Mouse (Mus musculus): Measurements from ENCODE around the gene Zfp536. TPM values are rescaled to one million over a fixed set of nuclear protein-coding genes. Genes with fewer than 3 reads are reported as not detected.

The Zfp536 gene
- polyA plus RNA-seq, 1 experiment from 2014 or later: 9.2 TPM

DNA sequence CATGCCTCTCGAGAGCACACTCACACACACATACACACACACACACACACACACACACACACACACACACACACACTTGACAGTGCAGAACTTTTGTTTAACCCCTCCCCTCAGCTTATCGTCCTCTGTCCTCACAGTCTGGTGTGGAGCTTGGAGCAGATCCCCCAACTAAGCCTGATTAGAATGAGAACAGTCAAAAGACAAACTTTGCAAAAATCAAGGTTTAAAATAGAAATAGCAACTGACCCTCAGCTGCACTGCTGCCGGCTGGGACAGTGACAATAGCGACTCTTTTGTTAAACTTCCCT lies 37.1 kb downstream of the Zfp536 start:
- H3K9me3 ChIP-seq (ENCODE audit: control insufficient read depth, low read length): no peaks in the 10 kb centered on the region
- no peak overlapping the region for H3K4me2 ChIP-seq (replicated peaks; ENCODE audit: low read depth, low read length)
- WGBS: 46% methylated on average over 4 of the region's 4 CpGs
- no peaks in the 10 kb centered on the region for H3K27me3 ChIP-seq (ENCODE audit: control insufficient read depth, insufficient read depth, low read length)
- H3K4me3 ChIP-seq (ENCODE audit: low read length): no peak overlapping the region
- peaks cover 4% of the 10 kb centered on the region; the same call in 1 of the 2 replicates for H3K4me1 ChIP-seq (ENCODE audit: control insufficient read depth, insufficient read depth, low read length)
- H3K9ac ChIP-seq (ENCODE audit: low read depth, low read length): no peak overlapping the region
- no peak overlapping the region for H3K27ac ChIP-seq (ENCODE audit: low read depth, low read length)
- no peaks in the 10 kb centered on the region for H3K36me3 ChIP-seq (ENCODE audit: control insufficient read depth, insufficient read depth, low read length)
- no peak for ATAC-seq (ENCODE audit: low FRiP score, low TSS enrichment)

DNA sequence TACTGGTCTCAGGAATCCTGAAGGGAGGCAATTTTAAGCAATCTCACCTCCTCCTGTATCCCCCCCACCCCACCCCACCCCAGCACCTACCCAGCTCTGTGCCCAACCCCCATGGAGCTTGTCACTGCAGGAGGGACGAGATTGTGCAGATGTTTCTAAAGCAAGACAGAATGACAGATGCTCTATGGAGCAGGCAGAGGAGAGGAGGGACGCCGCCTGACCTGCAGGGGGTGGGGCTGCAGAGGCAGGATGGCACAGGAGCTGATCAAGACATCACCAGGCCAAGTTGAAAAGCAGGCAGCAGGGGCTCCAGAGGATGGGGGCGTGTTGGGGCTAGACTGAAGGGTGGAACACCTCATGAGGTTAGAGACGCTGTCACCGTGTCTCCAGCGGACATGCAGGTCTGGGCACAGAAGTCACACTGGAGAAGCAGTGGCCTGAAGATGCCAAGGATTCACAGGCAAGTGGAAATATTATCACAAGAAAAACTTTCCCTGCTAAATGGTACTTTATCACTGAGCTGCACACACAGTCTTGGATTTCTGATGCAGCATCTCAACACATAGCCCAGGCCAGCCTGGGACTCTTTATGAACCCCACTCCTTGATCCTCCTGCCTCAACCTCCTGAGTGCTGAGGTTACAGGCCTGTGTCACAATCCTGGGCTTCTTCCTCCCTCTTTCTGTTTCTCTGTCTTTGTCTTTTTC lies 37.6 kb downstream of the Zfp536 start:
- H3K27ac ChIP-seq (ENCODE audit: low read depth, low read length): no peak overlapping the region
- ATAC-seq (ENCODE audit: low FRiP score, low TSS enrichment): no peak
- no peaks in the 10 kb centered on the region for H3K36me3 ChIP-seq (ENCODE audit: control insufficient read depth, insufficient read depth, low read length)
- H3K9ac ChIP-seq (ENCODE audit: low read depth, low read length): no peak overlapping the region
- H3K4me3 ChIP-seq (ENCODE audit: low read length): no peak overlapping the region
- H3K4me2 ChIP-seq (replicated peaks; ENCODE audit: low read depth, low read length): no peak overlapping the region
- peaks cover 4% of the 10 kb centered on the region; the same call in 1 of the 2 replicates for H3K4me1 ChIP-seq (ENCODE audit: control insufficient read depth, insufficient read depth, low read length)
- 47% methylated on average over 7 of the region's 7 CpGs for WGBS
- no peaks in the 10 kb centered on the region for H3K9me3 ChIP-seq (ENCODE audit: control insufficient read depth, low read length)
- H3K27me3 ChIP-seq (ENCODE audit: control insufficient read depth, insufficient read depth, low read length): no peaks in the 10 kb centered on the region

DNA sequence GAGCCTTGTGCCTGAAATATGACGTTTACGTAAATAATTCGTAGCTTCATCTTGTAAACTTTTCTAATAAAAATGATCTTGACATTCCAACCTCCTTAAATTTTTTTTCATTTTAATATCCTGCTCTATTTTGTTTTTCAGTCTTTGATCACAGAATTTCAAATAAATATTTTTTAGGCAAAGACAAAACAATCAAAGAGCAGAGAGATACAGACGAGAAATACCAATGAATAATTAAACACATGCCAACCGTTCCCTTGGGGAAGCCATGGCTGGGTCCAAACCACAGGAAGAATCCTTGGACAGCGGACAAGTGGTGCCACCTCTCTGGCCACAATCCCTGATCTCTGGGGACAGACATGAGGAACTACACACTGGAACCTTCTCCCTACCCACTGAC lies 38.3 kb downstream of the Zfp536 start:
- Histone ChIP-seq H3K36me3 (ENCODE audit: control insufficient read depth, insufficient read depth, low read length) (no peaks in the 10 kb centered on the region), H3K27ac (ENCODE audit: low read depth, low read length) (no peak overlapping the region), H3K4me1 (ENCODE audit: control insufficient read depth, insufficient read depth, low read length) (peaks cover 4% of the 10 kb centered on the region; the same call in 1 of the 2 replicates), H3K4me3 (ENCODE audit: low read length) (no peak overlapping the region), H3K27me3 (ENCODE audit: control insufficient read depth, insufficient read depth, low read length) (no peaks in the 10 kb centered on the region), H3K9me3 (ENCODE audit: control insufficient read depth, low read length) (no peaks in the 10 kb centered on the region), H3K9ac (ENCODE audit: low read depth, low read length) (no peak overlapping the region), H3K4me2 (replicated peaks; ENCODE audit: low read depth, low read length) (no peak overlapping the region)
- no peak for ATAC-seq (ENCODE audit: low FRiP score, low TSS enrichment)
- 84% methylated on average over 6 of the region's 6 CpGs for WGBS

DNA sequence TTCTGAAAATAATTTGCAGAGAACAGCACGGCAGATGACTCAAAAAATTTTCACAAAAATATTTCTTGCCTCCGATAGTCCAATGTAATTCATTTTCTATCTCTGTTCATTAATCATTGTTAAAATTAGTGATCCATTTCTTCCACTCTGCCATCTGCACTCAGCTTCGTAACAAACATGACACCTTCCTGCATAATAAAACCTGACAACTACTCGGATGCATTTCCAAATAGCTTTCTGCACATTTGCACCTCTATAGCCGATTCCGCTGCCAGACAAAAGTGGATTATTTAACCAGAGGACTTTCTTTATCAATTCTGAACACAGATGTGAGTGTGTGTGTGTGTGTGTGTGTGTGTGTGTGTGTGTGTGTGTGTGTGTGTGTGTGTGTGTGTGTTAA lies 38.9 kb downstream of the Zfp536 start:
- WGBS: 56% methylated on average over 6 of the region's 6 CpGs
- no peaks in the 10 kb centered on the region for H3K36me3 ChIP-seq (ENCODE audit: control insufficient read depth, insufficient read depth, low read length)

DNA sequence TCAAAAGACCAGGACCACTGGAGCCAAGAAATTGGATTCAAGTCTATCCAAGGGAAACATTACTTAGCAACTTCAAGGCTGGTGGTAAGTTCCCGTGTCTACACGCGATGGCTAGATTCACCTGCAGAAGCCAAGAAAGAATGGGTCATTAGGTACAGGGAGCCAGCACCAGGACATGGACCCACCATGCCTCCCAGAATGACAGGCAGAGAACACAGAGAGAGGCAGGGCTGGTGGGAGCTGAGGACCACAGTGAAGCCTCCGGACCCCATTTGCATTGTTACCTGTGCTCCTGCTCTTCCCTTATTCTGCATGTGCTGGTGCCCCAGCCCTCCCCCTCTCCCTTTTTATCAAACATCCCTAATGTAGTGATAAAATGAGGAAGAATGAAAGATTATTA lies 39.4 kb downstream of the Zfp536 start:
- Histone ChIP-seq H3K9me3 (ENCODE audit: control insufficient read depth, low read length) (no peaks in the 10 kb centered on the region), H3K4me2 (replicated peaks; ENCODE audit: low read depth, low read length) (no peak overlapping the region), H3K36me3 (ENCODE audit: control insufficient read depth, insufficient read depth, low read length) (no peaks in the 10 kb centered on the region), H3K4me3 (ENCODE audit: low read length) (no peak overlapping the region), H3K27me3 (ENCODE audit: control insufficient read depth, insufficient read depth, low read length) (no peaks in the 10 kb centered on the region), H3K9ac (ENCODE audit: low read depth, low read length) (no peak overlapping the region), H3K27ac (ENCODE audit: low read depth, low read length) (no peak overlapping the region), H3K4me1 (ENCODE audit: control insufficient read depth, insufficient read depth, low read length) (peaks cover 4% of the 10 kb centered on the region; the same call in 1 of the 2 replicates)
- no peak for ATAC-seq (ENCODE audit: low FRiP score, low TSS enrichment)
- WGBS: 91% methylated on average over 4 of the region's 4 CpGs

More for the DNA sequence above, 38.9 kb downstream of the Zfp536 start:
- Histone ChIP-seq H3K9me3 (ENCODE audit: control insufficient read depth, low read length) (no peaks in the 10 kb centered on the region), H3K27ac (ENCODE audit: low read depth, low read length) (no peak overlapping the region), H3K4me1 (ENCODE audit: control insufficient read depth, insufficient read depth, low read length) (peaks cover 4% of the 10 kb centered on the region; the same call in 1 of the 2 replicates), H3K9ac (ENCODE audit: low read depth, low read length) (no peak overlapping the region), H3K4me2 (replicated peaks; ENCODE audit: low read depth, low read length) (no peak overlapping the region), H3K4me3 (ENCODE audit: low read length) (no peak overlapping the region), H3K27me3 (ENCODE audit: control insufficient read depth, insufficient read depth, low read length) (no peaks in the 10 kb centered on the region)
- no peak for ATAC-seq (ENCODE audit: low FRiP score, low TSS enrichment)

DNA sequence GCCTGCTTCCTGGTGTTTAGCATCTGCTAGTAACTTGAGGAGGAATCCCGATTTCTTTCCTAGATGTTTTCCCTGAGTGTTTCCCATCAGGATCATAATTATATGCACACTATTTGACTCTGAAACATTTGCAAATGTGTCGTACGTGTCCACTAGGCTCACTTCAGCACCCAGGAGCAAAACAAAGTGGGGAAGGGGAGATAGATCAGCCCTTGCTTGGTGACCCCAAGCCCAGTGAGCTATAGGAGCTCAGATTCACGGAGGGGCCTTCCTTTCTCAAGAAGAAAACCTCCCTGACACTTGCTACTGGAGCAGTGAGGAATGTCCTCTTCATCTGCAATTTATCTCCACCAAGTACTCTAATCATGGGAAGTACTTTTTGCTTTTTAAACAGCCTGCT lies 40.7 kb downstream of the Zfp536 start:
- Histone ChIP-seq H3K36me3 (ENCODE audit: control insufficient read depth, insufficient read depth, low read length) (no peaks in the 10 kb centered on the region), H3K9ac (ENCODE audit: low read depth, low read length) (no peak overlapping the region), H3K27ac (ENCODE audit: low read depth, low read length) (no peak overlapping the region), H3K9me3 (ENCODE audit: control insufficient read depth, low read length) (no peaks in the 10 kb centered on the region), H3K4me2 (replicated peaks; ENCODE audit: low read depth, low read length) (no peak overlapping the region), H3K4me3 (ENCODE audit: low read length) (no peak overlapping the region), H3K4me1 (ENCODE audit: control insufficient read depth, insufficient read depth, low read length) (peaks cover 4% of the 10 kb centered on the region; the same call in 1 of the 2 replicates), H3K27me3 (ENCODE audit: control insufficient read depth, insufficient read depth, low read length) (no peaks in the 10 kb centered on the region)
- WGBS: 44% methylated on average over 4 of the region's 4 CpGs
- no peak for ATAC-seq (ENCODE audit: low FRiP score, low TSS enrichment)

DNA sequence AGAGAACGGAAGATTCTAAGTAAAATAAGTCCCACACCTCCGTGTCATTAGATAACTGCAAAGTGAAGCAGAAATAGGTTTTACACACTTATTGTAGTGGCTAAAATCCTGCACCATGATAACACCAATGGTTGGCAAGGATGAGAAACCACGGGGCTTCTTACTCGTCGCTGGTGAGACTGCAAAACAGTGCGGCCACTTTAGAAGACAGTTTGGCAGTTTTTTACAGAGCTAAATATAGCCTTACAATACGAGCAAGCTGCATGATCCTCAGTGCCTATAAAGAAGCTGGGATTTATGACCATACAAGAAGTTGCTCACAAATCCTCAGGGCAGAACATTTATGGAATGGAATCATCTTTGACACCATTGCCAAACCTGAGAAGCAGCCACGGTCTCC lies 45.7 kb downstream of the Zfp536 start:
- no peak overlapping the region for H3K4me3 ChIP-seq (ENCODE audit: low read length)
- no peak overlapping the region for H3K9ac ChIP-seq (ENCODE audit: low read depth, low read length)
- no peaks in the 10 kb centered on the region for H3K36me3 ChIP-seq (ENCODE audit: control insufficient read depth, insufficient read depth, low read length)
- WGBS: 83% methylated on average over 8 of the region's 8 CpGs
- H3K27me3 ChIP-seq (ENCODE audit: control insufficient read depth, insufficient read depth, low read length): no peaks in the 10 kb centered on the region
- H3K27ac ChIP-seq (ENCODE audit: low read depth, low read length): no peak overlapping the region
- H3K4me2 ChIP-seq (replicated peaks; ENCODE audit: low read depth, low read length): no peak overlapping the region
- no peaks in the 10 kb centered on the region for H3K4me1 ChIP-seq (ENCODE audit: control insufficient read depth, insufficient read depth, low read length)
- ATAC-seq (ENCODE audit: low FRiP score, low TSS enrichment): no peak
- H3K9me3 ChIP-seq (ENCODE audit: control insufficient read depth, low read length): no peaks in the 10 kb centered on the region

DNA sequence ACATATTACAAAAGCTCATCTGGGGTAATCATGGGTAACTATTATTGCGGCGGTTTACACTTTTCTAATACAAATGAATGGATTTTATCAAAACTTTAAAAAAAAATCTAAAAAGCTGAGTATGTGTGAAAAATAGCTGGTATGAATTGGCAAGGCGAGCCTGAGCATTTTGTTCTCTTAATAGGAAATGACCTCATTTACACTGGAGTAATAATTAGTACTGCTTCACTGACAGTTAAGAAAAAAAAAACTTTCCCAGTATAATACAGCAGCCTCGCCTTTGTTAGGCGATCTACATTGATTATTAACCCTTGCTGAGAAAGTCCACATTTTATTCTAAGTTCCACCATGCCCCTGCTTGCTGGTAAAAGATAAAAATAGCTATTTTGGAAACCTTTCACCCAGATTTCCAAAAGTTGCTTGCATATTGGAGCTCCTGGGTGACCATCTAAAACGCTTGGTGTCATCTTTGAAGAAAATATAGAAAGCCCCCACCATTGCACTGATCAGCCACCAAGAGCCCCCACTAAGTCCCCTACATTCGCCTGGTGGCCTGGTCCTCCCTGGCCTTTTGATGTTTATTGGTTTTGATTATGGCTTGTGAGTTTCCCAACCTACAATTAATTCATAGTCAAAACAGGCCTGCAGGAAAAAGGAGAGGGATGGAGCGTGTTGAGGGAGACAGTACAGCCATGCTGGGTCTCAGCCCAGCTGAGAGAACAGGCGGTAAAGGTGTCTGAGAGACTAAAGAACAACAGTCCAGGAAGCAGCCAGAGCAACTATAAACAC lies 49.2 kb downstream of the Zfp536 start:
- H3K9ac ChIP-seq (ENCODE audit: low read depth, low read length): no peak overlapping the region
- H3K4me3 ChIP-seq (ENCODE audit: low read length): no peak overlapping the region
- no peak overlapping the region for H3K4me2 ChIP-seq (replicated peaks; ENCODE audit: low read depth, low read length)
- no peak overlapping the region for H3K27ac ChIP-seq (ENCODE audit: low read depth, low read length)
- no peaks in the 10 kb centered on the region for H3K27me3 ChIP-seq (ENCODE audit: control insufficient read depth, insufficient read depth, low read length)
- no peaks in the 10 kb centered on the region for H3K4me1 ChIP-seq (ENCODE audit: control insufficient read depth, insufficient read depth, low read length)
- no peak for ATAC-seq (ENCODE audit: low FRiP score, low TSS enrichment)
- no peaks in the 10 kb centered on the region for H3K36me3 ChIP-seq (ENCODE audit: control insufficient read depth, insufficient read depth, low read length)
- WGBS: 73% methylated on average over 9 of the region's 9 CpGs
- H3K9me3 ChIP-seq (ENCODE audit: control insufficient read depth, low read length): no peaks in the 10 kb centered on the region

DNA sequence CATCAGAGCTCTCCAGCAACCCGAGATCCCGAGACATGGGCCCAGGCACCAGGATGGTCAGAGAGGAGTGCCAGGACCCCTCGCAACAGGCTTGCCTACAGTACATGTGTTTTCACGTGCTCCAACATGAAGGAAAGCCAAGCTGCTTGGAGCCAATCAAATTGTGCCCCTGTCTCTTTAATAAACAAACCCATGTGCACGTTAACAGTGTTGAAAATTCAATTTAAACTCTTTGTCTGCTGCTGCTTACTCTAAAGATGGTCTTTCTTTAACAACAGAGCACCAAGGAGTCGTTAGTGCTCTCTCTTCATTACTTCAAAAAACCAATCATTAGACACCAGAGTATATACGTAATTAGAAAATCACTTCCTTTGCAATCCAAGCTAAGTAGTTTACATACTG lies 50.2 kb downstream of the Zfp536 start:
- 78% methylated on average over 7 of the region's 7 CpGs for WGBS
- H3K36me3 ChIP-seq (ENCODE audit: control insufficient read depth, insufficient read depth, low read length): no peaks in the 10 kb centered on the region
- no peaks in the 10 kb centered on the region for H3K4me1 ChIP-seq (ENCODE audit: control insufficient read depth, insufficient read depth, low read length)
- no peaks in the 10 kb centered on the region for H3K27me3 ChIP-seq (ENCODE audit: control insufficient read depth, insufficient read depth, low read length)
- no peak overlapping the region for H3K9ac ChIP-seq (ENCODE audit: low read depth, low read length)
- no peak overlapping the region for H3K27ac ChIP-seq (ENCODE audit: low read depth, low read length)
- H3K4me3 ChIP-seq (ENCODE audit: low read length): no peak overlapping the region
- H3K9me3 ChIP-seq (ENCODE audit: control insufficient read depth, low read length): no peaks in the 10 kb centered on the region
- H3K4me2 ChIP-seq (replicated peaks; ENCODE audit: low read depth, low read length): no peak overlapping the region
- ATAC-seq (ENCODE audit: low FRiP score, low TSS enrichment): no peak
